Mouse (Mus musculus) bone marrow, adult 2 months (tissue): Measurements from ENCODE around the gene Rab30. TPM values are rescaled to one million over a fixed set of nuclear protein-coding genes. Genes with fewer than 3 reads are reported as not detected.

Experiments used
- H3K27ac ChIP-seq: fragments of 200-500 bp; 2 replicates; pipeline ENCODE4 v1.5.1; 2012; ENCODE audit warnings: low read depth, mild to moderate bottlenecking, control low read depth, inconsistent platforms, low read length; ENCODE audit not compliant: control insufficient read depth, poor library complexity, insufficient read depth
- H3K4me1 ChIP-seq: fragments of 200-500 bp; 2 replicates; pipeline ENCODE4 v1.6.1; 2011; ENCODE audit warnings: low read length; ENCODE audit not compliant: control insufficient read depth, insufficient read depth
- H3K4me3 ChIP-seq: fragments of 200-500 bp; replicated peaks from 2 replicates; pipeline ENCODE3; 2011; ENCODE audit warnings: mild to moderate bottlenecking, low read depth, low read length, control low read depth; ENCODE audit not compliant: control insufficient read depth
- CTCF ChIP-seq: fragments of 200-500 bp; IDR thresholded peaks from 2 replicates; pipeline ENCODE4 v1.5.1; 2011; ENCODE audit warnings: low read length, control low read depth; ENCODE audit not compliant: control insufficient read depth, insufficient read depth
- POLR2A ChIP-seq: fragments of 200-500 bp; IDR thresholded peaks from 2 replicates; pipeline ENCODE4 v1.6.1; 2011; ENCODE audit warnings: low read depth, mild to moderate bottlenecking, control low read depth, low read length, borderline replicate concordance; ENCODE audit not compliant: control insufficient read depth
- WGBS: fragments of 180-500 bp; shearing (Covaris S2); methylation state at CpG from one replicate; pipeline ENCODE4 v1.1.7; 2018; 5-methylcytosine and 5-hydroxymethylcytosine counted together
- polyA plus RNA-seq: library from polyadenylated mRNA; stranded (reverse); fragments of >200 nt; gene quantifications from 2 replicates; pipeline ENCODE4 v1.2.4, GENCODE M21; 2011; ENCODE audit warnings: low replicate concordance; ENCODE audit not compliant: missing spikeins, insufficient read depth, insufficient read length

The Rab30 gene
- polyA plus RNA-seq, 1 experiment = 6.8 TPM

- Histone ChIP-seq H3K27ac (no peak overlapping the region), H3K4me3 (peak overlapping the region; percentile 46), H3K4me1 (peaks cover 1% of the 10 kb centered on the region)
- WGBS = 60% methylated on average over 6 of the region's 6 CpGs
- TF ChIP-seq POLR2A = no peak
- TF ChIP-seq CTCF = no peak
Measured at GRCm38 (mm10) chr7:92739956-92740355, 1.4 kb upstream of the Rab30 start.

GRCm38 (mm10) chr7:92740411-92741115 lies 840 bp upstream of the Rab30 start:
- Histone ChIP-seq H3K27ac (peak overlapping the region; percentile 90), H3K4me1 (peaks cover 1% of the 10 kb centered on the region), H3K4me3 (peak overlapping the region; percentile 95)
- WGBS = 1% methylated on average over 23 of the region's 23 CpGs
- TF ChIP-seq CTCF (no peak), POLR2A (no peak)

- H3K4me3 ChIP-seq = peak overlapping the region; percentile 95
- 0% methylated on average over 9 of the region's 9 CpGs for WGBS
- no peak overlapping the region; the same call in 1 of the 2 replicates for H3K27ac ChIP-seq
- H3K4me1 ChIP-seq = peaks cover 1% of the 10 kb centered on the region
- no peak for TF ChIP-seq POLR2A
- no peak for TF ChIP-seq CTCF
Measured at GRCm38 (mm10) chr7:92741861-92742249, 452 bp downstream of the Rab30 start.

- peak overlapping the region; percentile 32 for H3K4me3 ChIP-seq
- no peak for TF ChIP-seq POLR2A
- no peak for TF ChIP-seq CTCF
- no peak overlapping the region; the same call in 1 of the 2 replicates for H3K27ac ChIP-seq
- 1% methylated on average over 16 of the region's 16 CpGs for WGBS
- peaks cover 1% of the 10 kb centered on the region for H3K4me1 ChIP-seq
Measured at GRCm38 (mm10) chr7:92742341-92742741, 938 bp downstream of the Rab30 start.

- Histone ChIP-seq H3K27ac (no peak overlapping the region; the same call in 1 of the 2 replicates), H3K4me3 (no peak overlapping the region), H3K4me1 (peaks cover 1% of the 10 kb centered on the region)
- WGBS = 3% methylated on average over 6 of the region's 6 CpGs
- TF ChIP-seq POLR2A = no peak
- no peak for TF ChIP-seq CTCF
Measured at GRCm38 (mm10) chr7:92742774-92743173, 1.4 kb downstream of the Rab30 start.

GRCm38 (mm10) chr7:92743325-92743724 lies 1.9 kb downstream of the Rab30 start:
- Histone ChIP-seq H3K4me1 (peaks cover 1% of the 10 kb centered on the region), H3K27ac (no peak overlapping the region), H3K4me3 (peak overlapping the region; percentile 29)
- 32% methylated on average over 6 of the region's 6 CpGs for WGBS
- TF ChIP-seq POLR2A (no peak), CTCF (no peak)

GRCm38 (mm10) chr7:92750395-92750794 lies 9.0 kb downstream of the Rab30 start:
- no peak overlapping the region for H3K4me3 ChIP-seq
- no peak overlapping the region for H3K27ac ChIP-seq
- TF ChIP-seq POLR2A (no peak), CTCF (no peak)
- WGBS = 48% methylated on average over 2 of the region's 2 CpGs
- no peaks in the 10 kb centered on the region for H3K4me1 ChIP-seq

GRCm38 (mm10) chr7:92758067-92758466 lies 16.7 kb downstream of the Rab30 start:
- TF ChIP-seq POLR2A (no peak), CTCF (no peak)
- Histone ChIP-seq H3K4me1 (no peaks in the 10 kb centered on the region), H3K4me3 (no peak overlapping the region), H3K27ac (no peak overlapping the region)
- 61% methylated on average over 5 of the region's 5 CpGs for WGBS
